Mouse (Mus musculus) left cerebral cortex, postnatal 25 days (tissue): ENCODE data around the gene Gm20815. TPM values are rescaled to one million over a fixed set of nuclear protein-coding genes. Genes with fewer than 3 reads are reported as not detected.
"Not testable (repeated sequence)": the region's sequence is repeated elsewhere in the genome, so short reads cannot be mapped to it uniquely, and the experiment has no call there.

Experiments used
- DNase-seq, 2 experiments: peaks; one replicate each; pipeline ENCODE4 v3.0.0; 2022; ENCODE audit warnings: low spot score in 2 of 2, mixed read lengths in 1 of 2
- intact Hi-C: fragments of 180-260 bp; cut with DNase I; formaldehyde crosslinking; loops from one replicate; pipeline ENCODE4 v1.15.1; 2025
- total RNA-seq, 2 experiments: library from RNA; stranded (reverse); gene quantifications; 2 replicates each; pipeline ENCODE4 v1.2.3; 2021

Gene Gm20815
- total RNA-seq: not detected

DNA sequence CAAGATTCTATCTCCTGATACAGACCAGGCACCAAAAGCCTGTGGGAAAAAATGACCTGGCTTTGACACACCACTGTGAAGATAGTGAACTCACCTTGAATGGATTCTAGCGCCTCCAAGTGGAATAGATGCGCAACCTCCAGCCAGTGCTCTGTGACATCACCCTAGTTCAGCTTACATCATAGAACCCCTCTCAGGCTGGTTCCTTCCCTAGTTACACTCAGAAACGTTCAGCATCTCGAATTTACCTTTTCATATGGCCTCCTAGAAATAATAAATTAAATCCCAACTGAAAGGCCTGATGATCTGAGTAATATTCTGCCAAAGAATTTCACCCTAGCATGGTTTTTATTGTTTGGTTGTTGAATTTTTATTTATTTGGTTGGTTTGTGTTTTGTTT lies at the start of gene Gm20815:
Gene Gm20815 (minus strand): TSS at position 101 of the 400 bp plus-strand sequence.
- DNase-seq, intact Hi-C loops: not testable (repeated sequence)
